Mouse (Mus musculus): Measurements from ENCODE around the gene Ccdc106.

The Ccdc106 gene

DNA sequence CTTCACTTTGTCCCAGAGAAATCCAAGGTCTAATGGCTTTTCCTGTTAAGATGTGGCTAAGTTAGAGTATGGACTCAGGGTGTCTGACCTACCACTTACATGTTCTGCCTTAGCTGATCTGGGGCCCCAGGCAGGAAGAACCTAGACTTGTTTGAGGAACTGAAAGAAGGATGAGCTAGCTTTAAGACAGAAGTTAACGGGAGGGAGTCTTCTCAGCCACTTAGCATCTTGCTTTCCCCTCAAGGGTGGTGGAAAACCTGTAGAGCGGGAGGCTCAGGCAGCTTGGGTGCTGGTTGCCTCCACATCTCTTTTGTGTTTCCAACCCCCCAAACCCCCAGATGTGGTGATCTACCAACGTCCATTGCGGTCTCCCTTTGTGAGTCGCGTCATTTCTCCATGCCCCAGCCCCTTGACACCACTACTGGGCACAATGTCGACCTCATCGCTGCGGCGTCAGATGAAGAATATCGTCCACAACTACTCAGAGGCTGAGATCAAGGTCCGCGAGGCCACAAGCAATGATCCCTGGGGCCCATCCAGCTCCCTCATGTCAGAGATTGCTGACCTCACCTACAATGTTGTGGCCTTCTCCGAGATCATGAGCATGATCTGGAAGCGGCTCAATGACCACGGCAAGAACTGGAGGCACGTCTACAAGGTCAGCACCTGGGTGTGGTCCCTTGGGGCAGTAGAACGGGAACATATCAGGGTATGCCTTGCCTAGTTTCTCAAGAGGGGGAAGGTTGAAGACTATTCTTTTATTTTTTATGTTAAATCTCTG lies 63.2 kb downstream of the Ccdc106 start:
- no peak for DNase-seq

GRCm38 (mm10) chr7:5085512-5085911 lies 65.2 kb downstream of the Ccdc106 start:
- DNase-seq = no peak

GRCm38 (mm10) chr7:5086921-5087440 lies 66.6 kb downstream of the Ccdc106 start:
- DNase-seq = no peak

- DNase-seq = no peak
Observed at GRCm38 (mm10) chr7:5087886-5088285, 67.5 kb downstream of the Ccdc106 start.

DNA sequence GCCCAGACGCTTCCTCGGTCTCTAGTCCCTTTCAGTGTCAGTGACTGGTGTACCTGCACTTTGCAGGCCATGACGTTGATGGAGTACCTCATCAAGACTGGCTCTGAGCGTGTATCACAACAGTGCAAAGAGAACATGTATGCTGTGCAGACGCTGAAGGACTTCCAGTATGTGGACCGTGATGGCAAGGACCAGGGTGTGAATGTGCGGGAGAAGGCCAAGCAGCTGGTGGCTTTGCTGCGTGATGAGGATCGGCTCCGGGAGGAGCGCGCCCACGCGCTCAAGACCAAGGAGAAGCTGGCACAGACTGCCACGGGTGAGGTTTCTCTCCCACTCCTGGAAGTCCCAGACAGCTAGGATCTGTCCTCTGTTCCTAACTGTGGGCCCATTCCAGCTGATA lies 69.5 kb downstream of the Ccdc106 start:
- no peak for DNase-seq

DNA sequence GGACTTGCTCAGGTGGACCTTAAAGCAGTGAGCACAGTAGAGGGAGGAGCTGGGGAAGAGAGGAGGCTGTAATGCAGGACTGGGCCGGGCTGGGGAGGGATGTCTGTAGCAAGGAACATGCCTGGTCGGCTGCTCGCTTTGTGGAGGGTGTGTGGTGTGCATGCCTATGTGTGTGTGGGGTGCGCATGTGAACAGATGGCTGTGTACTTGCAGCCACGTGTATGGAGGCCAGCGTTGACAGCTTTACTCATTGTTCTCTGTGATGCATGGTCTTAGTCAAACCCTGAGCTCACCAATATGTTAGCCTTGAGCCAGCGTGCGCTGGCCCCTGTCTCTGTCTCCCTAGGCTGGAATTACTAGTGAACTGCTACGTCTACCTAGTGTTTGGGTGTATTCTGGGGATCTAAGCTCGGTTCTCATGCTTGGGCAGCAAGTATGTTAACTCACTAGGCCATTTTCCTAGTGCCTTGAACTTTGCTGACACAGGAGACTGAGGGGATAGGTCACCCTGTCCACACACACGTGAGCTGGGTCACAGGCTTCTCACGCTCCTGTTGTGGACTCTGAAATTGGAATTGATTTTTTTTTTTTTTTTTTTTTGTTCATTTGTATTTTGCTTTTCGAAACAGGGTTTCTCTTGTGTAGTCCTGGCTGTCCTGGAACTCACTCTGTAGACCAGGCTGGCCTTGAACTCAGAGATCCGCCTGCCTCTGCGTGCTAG lies 70.8 kb downstream of the Ccdc106 start:
- no peak for DNase-seq

DNA sequence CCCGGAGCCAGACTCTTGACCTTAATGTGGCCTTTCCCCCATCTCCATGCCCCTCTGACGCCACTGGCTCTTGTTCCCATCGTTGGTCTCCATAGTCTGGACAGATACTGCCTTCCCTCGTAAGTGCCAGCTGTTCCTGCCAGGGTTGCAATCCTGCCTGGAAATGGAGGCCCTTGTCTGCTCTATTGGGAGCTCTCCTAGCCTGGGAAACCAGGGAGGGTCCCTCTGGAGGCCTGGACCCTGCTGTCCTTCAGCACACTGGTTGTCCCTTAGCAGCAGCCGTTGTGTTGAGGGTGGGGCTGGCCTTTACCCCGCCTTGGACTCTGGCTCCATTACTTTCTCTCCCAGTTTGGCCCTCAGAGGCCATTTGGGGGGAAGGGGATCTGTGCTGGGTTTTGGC lies 72.0 kb downstream of the Ccdc106 start:
- no peak for DNase-seq

- DNase-seq = no peak
Observed at GRCm38 (mm10) chr7:5092831-5093510, 72.6 kb downstream of the Ccdc106 start.

DNA sequence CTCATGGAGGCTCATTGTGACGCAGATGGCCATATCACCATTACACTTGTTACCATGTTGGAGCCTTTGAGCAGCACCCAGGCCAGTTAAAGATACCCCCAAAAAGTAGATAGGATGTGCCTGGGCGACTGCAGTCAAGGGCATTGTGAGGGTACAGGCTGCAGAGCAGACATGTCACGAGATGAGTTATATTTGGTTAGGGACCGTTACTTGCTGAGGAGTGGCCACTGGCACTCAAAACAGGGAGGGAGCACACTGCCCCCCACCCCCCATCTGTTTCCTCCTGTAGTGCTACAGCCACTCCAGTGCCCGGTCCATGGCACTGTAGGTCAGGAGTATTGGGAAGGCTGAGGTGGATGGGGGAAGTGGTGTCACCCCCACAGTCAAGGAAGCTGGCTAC lies 78.4 kb downstream of the Ccdc106 start:
- no peak for DNase-seq

- DNase-seq = no peak
Observed at GRCm38 (mm10) chr7:5099796-5100195, 79.4 kb downstream of the Ccdc106 start.

GRCm38 (mm10) chr7:5101066-5101663 lies 80.8 kb downstream of the Ccdc106 start:
- no peak for DNase-seq

GRCm38 (mm10) chr7:5102564-5102963 lies 82.2 kb downstream of the Ccdc106 start:
- no peak for DNase-seq

DNA sequence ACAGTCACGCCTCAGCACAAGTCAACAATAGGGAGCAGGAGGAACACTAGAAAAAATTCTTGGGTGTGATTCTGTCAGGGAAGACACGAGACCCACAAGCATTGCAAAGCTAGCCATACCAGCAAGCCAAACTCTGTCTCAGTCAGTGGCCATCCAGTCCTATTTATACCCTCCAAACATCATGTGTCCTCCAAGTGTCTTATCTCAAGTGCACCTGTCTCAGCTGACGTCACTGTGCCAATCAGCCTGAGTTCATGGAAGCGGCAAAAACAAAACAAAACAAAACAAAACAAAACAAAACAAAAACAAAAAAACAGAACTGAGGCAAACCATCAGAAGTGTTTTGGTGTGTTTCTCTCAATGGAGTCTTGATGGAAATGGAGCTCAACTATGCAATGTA lies 87.9 kb downstream of the Ccdc106 start:
- DNase-seq = no peak

GRCm38 (mm10) chr7:5109301-5109700 lies 88.9 kb downstream of the Ccdc106 start:
- DNase-seq = no peak

All from cerebellum, adult 11 months (tissue).